Mouse (Mus musculus) hindbrain, postnatal 0 days (tissue): ENCODE measurements at regions not wholly inside any gene's neighbourhood (a gene's known extent, or its start where the extent isn't known, plus 50 kb on each side); places are given as distances from the start of the nearest gene placed in this dataset.

Experiments
- ATAC-seq: fragments of 200-750 bp; cut with Nextera tagmentation; 2 replicates; pipeline ENCODE4 v1.8.0; 2017; ENCODE audit warnings: mild to moderate bottlenecking, moderate TSS enrichment, moderate library complexity
- DNase-seq: peaks from one replicate; pipeline ENCODE4 v3.0.0-alpha.2; 2015; ENCODE audit warnings: low spot score
- H3K27ac ChIP-seq: fragments of 300-500 bp; sonication (generic); 2 replicates; pipeline ENCODE4 v1.5.1; 2014; ENCODE audit warnings: mild to moderate bottlenecking
- H3K27me3 ChIP-seq: fragments of 300-500 bp; sonication (generic); 2 replicates; pipeline ENCODE4 v1.6.1; 2014; ENCODE audit warnings: low read length, mixed read lengths; ENCODE audit not compliant: insufficient read depth
- H3K36me3 ChIP-seq: fragments of 300-500 bp; sonication (generic); 2 replicates; pipeline ENCODE4 v1.6.1; 2014; ENCODE audit warnings: low read length, mixed read lengths; ENCODE audit not compliant: insufficient read depth
- H3K4me1 ChIP-seq: fragments of 300-500 bp; sonication (generic); 2 replicates; pipeline ENCODE4 v1.6.1; 2014; ENCODE audit warnings: antibody characterized with exemption, low read length, mixed read lengths; ENCODE audit not compliant: insufficient read depth
- H3K4me2 ChIP-seq: fragments of 300-500 bp; sonication (generic); 2 replicates; pipeline ENCODE4 v1.6.1; 2014; ENCODE audit warnings: low read depth, mild to moderate bottlenecking, low read length, moderate library complexity, mixed read lengths
- H3K4me3 ChIP-seq: fragments of 300-500 bp; sonication (generic); 2 replicates; pipeline ENCODE4 v1.5.1; 2014; ENCODE audit warnings: low read length
- H3K9ac ChIP-seq: fragments of 300-500 bp; sonication (generic); replicated peaks from 2 replicates; pipeline ENCODE4 v1.6.1; 2014; ENCODE audit warnings: mild to moderate bottlenecking, low read length, moderate library complexity, mixed read lengths
- H3K9me3 ChIP-seq: fragments of 300-500 bp; sonication (generic); 2 replicates; pipeline ENCODE4 v1.6.1; 2016; ENCODE audit warnings: low read length, mixed read lengths
- CTCF ChIP-seq: IDR thresholded peaks from 2 replicates; pipeline ENCODE4 v1.5.1; 2016; ENCODE audit warnings: antibody characterized with exemption, control low read depth, low read depth
- WGBS: fragments of 180-500 bp; shearing (Covaris S2); extraction: QIAGEN DNeasy Blood & Tissue Kit; methylation state at CpG from one replicate; pipeline ENCODE4 v1.1.7; 2014; 5-methylcytosine and 5-hydroxymethylcytosine counted together

GRCm38 (mm10) chr17:4390577-4390976 lies 603.6 kb upstream of the Arid1b start:
- TF ChIP-seq CTCF = no peak
- no peak overlapping the region for H3K4me2 ChIP-seq
- H3K9me3 ChIP-seq = no peaks in the 10 kb centered on the region
- H3K27ac ChIP-seq = no peak overlapping the region
- ATAC-seq (no peak), DNase-seq (no peak)
- H3K36me3 ChIP-seq = no peaks in the 10 kb centered on the region
- no peaks in the 10 kb centered on the region for H3K27me3 ChIP-seq
- no peaks in the 10 kb centered on the region for H3K4me1 ChIP-seq
- H3K4me3 ChIP-seq = no peak overlapping the region
- no peak overlapping the region for H3K9ac ChIP-seq

- Histone ChIP-seq H3K4me3 (no peak overlapping the region), H3K27ac (no peak overlapping the region), H3K36me3 (no peaks in the 10 kb centered on the region), H3K4me2 (no peak overlapping the region), H3K27me3 (no peaks in the 10 kb centered on the region), H3K4me1 (no peaks in the 10 kb centered on the region), H3K9ac (no peak overlapping the region), H3K9me3 (no peaks in the 10 kb centered on the region)
- TF ChIP-seq CTCF = no peak
- WGBS = 78% methylated on average over 1 of the region's 1 CpGs
- ATAC-seq (no peak), DNase-seq (no peak)
Measured at GRCm38 (mm10) chr17:4391210-4391609, 602.9 kb upstream of the Arid1b start.

- TF ChIP-seq CTCF = no peak
- no peak overlapping the region for H3K9ac ChIP-seq
- no peak overlapping the region for H3K27ac ChIP-seq
- no peak for DNase-seq
- no peaks in the 10 kb centered on the region for H3K36me3 ChIP-seq
- no peak for ATAC-seq
- H3K4me2 ChIP-seq = no peak overlapping the region
- H3K4me1 ChIP-seq = no peaks in the 10 kb centered on the region
- H3K27me3 ChIP-seq = no peaks in the 10 kb centered on the region
- no peaks in the 10 kb centered on the region for H3K9me3 ChIP-seq
- no peak overlapping the region for H3K4me3 ChIP-seq
- WGBS = 87% methylated on average over 5 of the region's 5 CpGs
Measured at GRCm38 (mm10) chr17:4396119-4396518, 598.0 kb upstream of the Arid1b start.

- Histone ChIP-seq H3K4me1 (no peaks in the 10 kb centered on the region), H3K4me2 (no peak overlapping the region), H3K36me3 (no peaks in the 10 kb centered on the region), H3K27ac (no peak overlapping the region), H3K9me3 (no peaks in the 10 kb centered on the region), H3K9ac (no peak overlapping the region), H3K27me3 (no peaks in the 10 kb centered on the region), H3K4me3 (no peak overlapping the region)
- DNase-seq = peak; percentile 18
- TF ChIP-seq CTCF = no peak
- no peak for ATAC-seq
- WGBS = 53% methylated on average over 5 of the region's 5 CpGs
Measured at GRCm38 (mm10) chr17:4417686-4418085, 576.4 kb upstream of the Arid1b start.

GRCm38 (mm10) chr17:4424451-4425168 lies 569.5 kb upstream of the Arid1b start:
- DNase-seq (peak; percentile 74), ATAC-seq (peak; percentile 62; the same call in 1 of the 2 replicates)
- Histone ChIP-seq H3K9ac (no peak overlapping the region), H3K9me3 (no peaks in the 10 kb centered on the region), H3K4me2 (0 out of 2 replicates have a peak overlapping the region, but pooled peaks have one; percentile 7), H3K27ac (no peak overlapping the region), H3K36me3 (no peaks in the 10 kb centered on the region), H3K27me3 (no peaks in the 10 kb centered on the region), H3K4me3 (no peak overlapping the region), H3K4me1 (no peaks in the 10 kb centered on the region)
- no peak for TF ChIP-seq CTCF
- 36% methylated on average over 6 of the region's 6 CpGs for WGBS

GRCm38 (mm10) chr17:4425342-4425741 lies 568.8 kb upstream of the Arid1b start:
- ATAC-seq = no peak
- Histone ChIP-seq H3K4me1 (no peaks in the 10 kb centered on the region), H3K4me2 (no peak overlapping the region), H3K27ac (no peak overlapping the region), H3K9me3 (no peaks in the 10 kb centered on the region), H3K27me3 (no peaks in the 10 kb centered on the region), H3K9ac (no peak overlapping the region), H3K36me3 (no peaks in the 10 kb centered on the region), H3K4me3 (no peak overlapping the region)
- 57% methylated on average over 2 of the region's 2 CpGs for WGBS
- no peak for TF ChIP-seq CTCF
- DNase-seq = peak; percentile 23

- Histone ChIP-seq H3K9ac (no peak overlapping the region), H3K27ac (no peak overlapping the region), H3K27me3 (no peaks in the 10 kb centered on the region), H3K4me2 (no peak overlapping the region), H3K4me1 (no peaks in the 10 kb centered on the region), H3K36me3 (no peaks in the 10 kb centered on the region), H3K9me3 (no peaks in the 10 kb centered on the region), H3K4me3 (no peak overlapping the region)
- WGBS = 80% methylated on average over 2 of the region's 2 CpGs
- no peak for TF ChIP-seq CTCF
- DNase-seq (no peak), ATAC-seq (no peak)
Measured at GRCm38 (mm10) chr17:4429036-4429435, 565.1 kb upstream of the Arid1b start.
